Mouse (Mus musculus): ENCODE data around the gene Gm7534. TPM values are rescaled to one million over a fixed set of nuclear protein-coding genes. Genes with fewer than 3 reads are reported as not detected.

The Gm7534 gene
- not detected for polyA plus RNA-seq (2017; shearing (Covaris generic))

GRCm38 (mm10) chr4:134202904-134203303 lies at the start of gene Gm7534:
Gene Gm7534 (minus strand): TSS chr4:134203004.

GRCm38 (mm10) chr4:134246719-134247258 lies 44.0 kb upstream of the Gm7534 start, which contains the start of gene Gm30191:
Gene Gm30191 (plus strand): TSS chr4:134246935.

GRCm38 (mm10) chr4:134245148-134245843 lies 42.5 kb upstream of the Gm7534 start, which contains the start of gene Zfp593:
Gene Zfp593 (minus strand): TSS chr4:134245592.

GRCm38 (mm10) chr4:134243516-134244250 lies 40.9 kb upstream of the Gm7534 start, which contains the start of gene E130218I03Rik:
Gene E130218I03Rik (plus strand): TSS chr4:134243662.

GRCm38 (mm10) chr4:134238279-134238651 lies 35.5 kb upstream of the Gm7534 start, which contains the start of gene Cnksr1:
Gene Cnksr1 (minus strand): TSS chr4:134238399.

GRCm38 (mm10) chr4:134227194-134227593 lies 24.4 kb upstream of the Gm7534 start, which contains the start of gene Catsper4:
Gene Catsper4 (minus strand): TSS chr4:134227383.

Other genes with a start within 250 kb of the Gm7534 start
- 231 TPM for gene Hmgn2, start 234.4 kb downstream of the Gm7534 start, polyA plus RNA-seq (2017; shearing (Covaris generic))
- 23.7 TPM for gene Dhdds, start 202.1 kb downstream of the Gm7534 start, polyA plus RNA-seq (2017; shearing (Covaris generic))
- gene Lin28a, start 184.2 kb downstream of the Gm7534 start, polyA plus RNA-seq (2017; shearing (Covaris generic)): not detected
- 3.5 TPM for gene Zfp683, start 149.2 kb downstream of the Gm7534 start, polyA plus RNA-seq (2017; shearing (Covaris generic))
- 12.9 TPM for gene Crybg2, start 142.2 kb downstream of the Gm7534 start, polyA plus RNA-seq (2017; shearing (Covaris generic))
- 2,277 TPM for gene Cd52, start 107.9 kb downstream of the Gm7534 start, polyA plus RNA-seq (2017; shearing (Covaris generic))
- gene Ubxn11, start 100.4 kb downstream of the Gm7534 start, polyA plus RNA-seq (2017; shearing (Covaris generic)): 35.9 TPM
- 1,134 TPM for gene Sh3bgrl3, start 74.2 kb downstream of the Gm7534 start, polyA plus RNA-seq (2017; shearing (Covaris generic))
- 63.6 TPM for gene Cep85, start 15.9 kb downstream of the Gm7534 start, polyA plus RNA-seq (2017; shearing (Covaris generic))
- gene Catsper4, start 24.4 kb upstream of the Gm7534 start, polyA plus RNA-seq (2017; shearing (Covaris generic)): not detected
- not detected for gene Cnksr1, start 35.4 kb upstream of the Gm7534 start, polyA plus RNA-seq (2017; shearing (Covaris generic))
- gene E130218I03Rik, start 40.7 kb upstream of the Gm7534 start, polyA plus RNA-seq (2017; shearing (Covaris generic)): 5.1 TPM
- 27.2 TPM for gene Zfp593, start 42.6 kb upstream of the Gm7534 start, polyA plus RNA-seq (2017; shearing (Covaris generic))
- gene Gm30191, start 43.9 kb upstream of the Gm7534 start, polyA plus RNA-seq (2017; shearing (Covaris generic)): not detected
- not detected for gene Grrp1, start 51.1 kb upstream of the Gm7534 start, polyA plus RNA-seq (2017; shearing (Covaris generic))
- 7.2 TPM for gene Pdik1l, start 84.9 kb upstream of the Gm7534 start, polyA plus RNA-seq (2017; shearing (Covaris generic))
- gene Trim63, start 112.1 kb upstream of the Gm7534 start, polyA plus RNA-seq (2017; shearing (Covaris generic)): not detected
- not detected for gene Slc30a2, start 140.2 kb upstream of the Gm7534 start, polyA plus RNA-seq (2017; shearing (Covaris generic))
- gene Extl1, start 180.8 kb upstream of the Gm7534 start, polyA plus RNA-seq (2017; shearing (Covaris generic)): 0.33 TPM
- 1.0 TPM for gene Pafah2, start 193.3 kb upstream of the Gm7534 start, polyA plus RNA-seq (2017; shearing (Covaris generic))